Mouse (Mus musculus): ENCODE data around the gene Olfr1510.
"Not testable (repeated sequence)": the region's sequence is repeated elsewhere in the genome, so short reads cannot be mapped to it uniquely, and the experiment has no call there.

The Olfr1510 gene

DNA sequence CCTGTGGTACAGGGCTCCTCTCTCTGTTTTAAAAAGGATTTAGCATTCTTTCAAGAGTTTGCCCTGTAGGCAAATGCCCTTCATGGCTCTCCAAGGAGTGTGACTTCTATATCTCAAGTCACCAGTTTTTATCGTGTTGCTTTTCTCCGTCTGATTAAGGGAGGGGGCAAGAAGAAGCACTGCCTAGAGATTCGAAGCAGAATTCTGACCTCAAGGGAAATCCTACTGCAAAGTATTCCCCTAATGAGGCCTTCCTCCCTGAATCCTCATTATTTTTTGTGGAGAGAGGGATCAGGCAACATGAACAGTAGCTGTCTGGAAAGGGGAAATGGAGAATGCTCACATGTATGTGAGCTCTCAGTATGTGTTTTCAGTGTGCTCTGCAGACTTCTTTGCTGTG lies at the start of gene Olfr1510:
TSS of gene Olfr1510 (minus strand) at position 101 of the 400 bp plus-strand sequence.
- DNase-seq (ENCODE audit: low spot score) = no peak

DNA sequence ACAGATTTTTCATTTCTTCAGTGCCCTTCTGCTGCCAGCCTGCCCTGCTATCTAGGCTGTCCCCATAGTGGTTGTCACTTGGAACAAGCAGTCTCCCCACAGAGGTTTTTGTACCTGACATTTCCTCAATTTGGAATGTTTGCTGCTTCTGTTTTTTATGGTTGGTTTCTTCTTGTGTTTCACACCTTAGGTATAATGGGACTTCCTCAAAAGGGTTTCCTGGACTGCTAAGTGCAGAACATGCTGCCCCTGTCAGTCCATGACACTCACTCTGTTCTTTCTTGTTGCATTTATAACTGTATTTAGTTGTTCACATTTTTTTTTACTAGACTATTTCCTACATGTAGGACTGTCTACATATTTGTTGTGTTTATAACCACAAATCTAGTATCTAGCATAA lies 47.8 kb upstream of the Olfr1510 start:
- no peak for DNase-seq (ENCODE audit: low spot score)

- no peak for DNase-seq (ENCODE audit: low spot score)
Observed at GRCm38 (mm10) chr14:52451138-52451537, 37.0 kb upstream of the Olfr1510 start.

GRCm38 (mm10) chr14:52442690-52443089 lies 28.5 kb upstream of the Olfr1510 start, which contains the start of gene Olfr1509:
Olfr1509 (plus strand) TSS chr14:52442990.
- no peak for DNase-seq (ENCODE audit: low spot score)

- no peak for DNase-seq (ENCODE audit: low spot score)
Observed at GRCm38 (mm10) chr14:52427686-52428085, 13.5 kb upstream of the Olfr1510 start.

DNA sequence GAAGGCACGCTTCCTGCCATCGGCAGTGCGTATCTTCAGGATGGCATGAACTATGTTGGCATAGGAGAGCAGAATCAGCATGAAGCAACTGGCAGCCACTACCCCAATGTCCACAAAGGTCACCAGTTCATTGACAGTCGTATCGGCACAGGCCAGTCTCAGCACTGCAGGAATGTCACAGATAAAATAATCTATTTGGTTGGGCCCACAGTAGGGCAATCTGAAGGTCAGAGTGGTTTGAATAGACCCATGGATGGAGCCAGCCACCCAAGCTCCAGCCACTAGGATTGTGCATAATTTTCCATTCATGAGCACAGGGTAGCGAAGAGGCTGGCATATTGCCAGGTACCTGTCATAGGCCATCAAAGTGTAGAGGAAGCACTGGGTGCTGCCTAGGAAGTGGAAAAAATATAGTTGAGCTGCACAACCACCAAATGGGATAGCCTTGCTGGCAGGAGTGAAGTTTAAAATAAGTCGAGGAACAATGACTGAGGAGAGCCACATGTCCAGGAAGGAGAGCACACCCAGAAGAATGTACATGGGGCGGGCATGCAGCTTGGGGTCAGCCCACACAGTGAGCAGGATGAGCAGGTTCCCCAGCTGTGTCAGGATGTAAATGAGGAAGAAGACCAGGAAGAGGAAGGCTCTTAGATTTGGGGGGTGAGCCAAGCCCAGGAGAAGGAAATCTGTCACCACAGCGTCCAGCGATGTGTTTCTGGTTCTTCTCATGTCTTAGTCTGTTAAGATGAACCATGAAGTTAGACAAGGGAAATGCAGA lies 3.8 kb downstream of the Olfr1510 start:
- DNase-seq (ENCODE audit: low spot score) = not testable (repeated sequence)

GRCm38 (mm10) chr14:52397279-52397678 lies 16.9 kb downstream of the Olfr1510 start, which contains the start of gene Olfr1511:
Olfr1511 (minus strand) TSS chr14:52397379.
- DNase-seq (ENCODE audit: low spot score) = no peak

GRCm38 (mm10) chr14:52390084-52390848 lies 23.9 kb downstream of the Olfr1510 start:
- DNase-seq (ENCODE audit: low spot score) = not testable (repeated sequence)

- no peak for DNase-seq (ENCODE audit: low spot score)
Observed at GRCm38 (mm10) chr14:52379068-52379467, 35.1 kb downstream of the Olfr1510 start, which contains the start of gene Olfr1512. Olfr1512 (minus strand) TSS chr14:52379168.

DNA sequence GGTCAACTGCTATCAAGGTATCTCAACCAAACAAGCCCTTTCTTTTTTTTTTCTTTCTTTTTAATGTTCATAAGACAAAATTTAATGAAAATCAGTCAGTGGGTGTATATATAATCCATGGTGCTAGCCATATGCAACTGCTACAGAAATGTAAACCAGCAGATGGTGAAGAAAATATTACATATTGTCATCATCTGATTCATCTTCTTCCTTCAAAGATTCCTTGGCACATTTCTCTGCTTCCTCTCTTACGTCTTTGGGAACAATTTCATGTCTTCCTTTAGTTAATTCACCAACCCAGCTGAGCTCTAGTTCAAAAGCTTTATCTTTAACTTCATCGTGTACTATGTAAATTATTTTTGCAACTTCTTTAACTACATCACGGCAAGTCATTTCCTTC lies 45.4 kb downstream of the Olfr1510 start:
- no peak for DNase-seq (ENCODE audit: low spot score)

Measured in embryo, embryonic 10.5 days (tissue).